Mouse (Mus musculus) embryonic facial prominence, embryonic 10.5 days (tissue): Measurements from ENCODE around the gene Casp12. TPM values are rescaled to one million over a fixed set of nuclear protein-coding genes. Genes with fewer than 3 reads are reported as not detected.

Experiments
- DNase-seq: peaks from one replicate; pipeline ENCODE4 v3.0.0-alpha.2; 2017; ENCODE audit warnings: low spot score
- H3K27ac ChIP-seq: fragments of 300-500 bp; sonication (generic); replicated peaks from 2 replicates; pipeline ENCODE4 v1.5.1; 2016; ENCODE audit warnings: mild to moderate bottlenecking
- H3K27me3 ChIP-seq: fragments of 300-500 bp; sonication (generic); replicated peaks from 2 replicates; pipeline ENCODE4 v1.6.1; 2016; ENCODE audit warnings: low read depth, mild to moderate bottlenecking; ENCODE audit not compliant: poor library complexity, severe bottlenecking
- H3K36me3 ChIP-seq: fragments of 300-500 bp; sonication (generic); replicated peaks from 2 replicates; pipeline ENCODE4 v1.6.1; 2016; ENCODE audit warnings: mild to moderate bottlenecking, moderate library complexity
- H3K4me1 ChIP-seq: fragments of 300-500 bp; sonication (generic); 2 replicates; pipeline ENCODE4 v1.6.1; 2016
- H3K4me3 ChIP-seq: fragments of 300-500 bp; sonication (generic); 2 replicates; pipeline ENCODE4 v1.5.1; 2016; ENCODE audit warnings: mild to moderate bottlenecking, moderate library complexity
- H3K9me3 ChIP-seq: fragments of 300-500 bp; sonication (generic); 2 replicates; pipeline ENCODE4 v1.6.1; 2016; ENCODE audit warnings: mild to moderate bottlenecking
- WGBS: fragments of 180-500 bp; shearing (Covaris S2); methylation state at CpG from one replicate; pipeline ENCODE4 v1.1.7; 2016; 5-methylcytosine and 5-hydroxymethylcytosine counted together
- polyA plus RNA-seq: library from polyadenylated mRNA; unstranded; fragments of >200 nt; fragmentation: Nextera tagmentation; extraction: Ambion mirVana; gene quantifications from 2 replicates; pipeline ENCODE4 v1.2.1, GENCODE M21; 2016

The Casp12 gene
- polyA plus RNA-seq = not detected in 2 replicates

DNA sequence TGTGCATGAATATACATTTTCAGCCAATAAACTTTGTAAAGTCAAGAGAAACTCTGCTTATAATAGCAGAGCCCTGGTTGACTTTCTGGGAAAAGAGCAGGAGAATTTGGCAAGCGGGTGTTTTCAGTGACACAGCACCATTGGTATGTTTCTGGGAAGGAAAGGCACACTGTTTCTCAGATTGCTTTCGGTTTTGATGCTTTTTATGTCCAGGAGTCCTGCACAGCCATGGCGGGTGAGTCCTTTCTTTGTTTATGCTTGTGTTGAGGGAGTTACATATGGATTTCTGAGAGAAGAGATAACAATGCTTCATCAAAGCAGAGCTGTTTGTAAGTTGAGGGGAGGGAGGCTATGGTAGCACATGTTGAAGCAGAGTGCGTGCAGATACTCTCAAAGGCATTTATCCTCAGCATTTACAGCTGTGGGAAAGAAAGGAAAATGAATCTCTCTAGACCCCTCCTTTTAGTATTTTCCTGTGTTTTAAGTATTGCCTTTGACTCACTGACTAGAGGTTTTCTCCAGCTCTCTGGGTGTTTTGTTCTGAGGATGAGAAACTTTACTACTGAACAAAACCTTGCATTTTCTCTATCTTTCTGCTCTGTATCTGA, at the start of gene Casp12:
Gene Casp12, plus strand, starts transcription at position 140 of the 608 bp plus-strand sequence.
- H3K4me3 ChIP-seq = no peak within 1 kb of the TSS
- no peaks in the 10 kb centered on the region for H3K36me3 ChIP-seq
- H3K27me3 ChIP-seq = no peaks in the 10 kb centered on the region
- DNase-seq = no peak
- H3K27ac ChIP-seq = no peak within 1 kb of the TSS
- no peaks in the 10 kb centered on the region for H3K4me1 ChIP-seq
- 73% methylated on average over 4 of the region's 4 CpGs for whole genome bisulfite sequencing
- no peaks in the 10 kb centered on the region for H3K9me3 ChIP-seq

DNA sequence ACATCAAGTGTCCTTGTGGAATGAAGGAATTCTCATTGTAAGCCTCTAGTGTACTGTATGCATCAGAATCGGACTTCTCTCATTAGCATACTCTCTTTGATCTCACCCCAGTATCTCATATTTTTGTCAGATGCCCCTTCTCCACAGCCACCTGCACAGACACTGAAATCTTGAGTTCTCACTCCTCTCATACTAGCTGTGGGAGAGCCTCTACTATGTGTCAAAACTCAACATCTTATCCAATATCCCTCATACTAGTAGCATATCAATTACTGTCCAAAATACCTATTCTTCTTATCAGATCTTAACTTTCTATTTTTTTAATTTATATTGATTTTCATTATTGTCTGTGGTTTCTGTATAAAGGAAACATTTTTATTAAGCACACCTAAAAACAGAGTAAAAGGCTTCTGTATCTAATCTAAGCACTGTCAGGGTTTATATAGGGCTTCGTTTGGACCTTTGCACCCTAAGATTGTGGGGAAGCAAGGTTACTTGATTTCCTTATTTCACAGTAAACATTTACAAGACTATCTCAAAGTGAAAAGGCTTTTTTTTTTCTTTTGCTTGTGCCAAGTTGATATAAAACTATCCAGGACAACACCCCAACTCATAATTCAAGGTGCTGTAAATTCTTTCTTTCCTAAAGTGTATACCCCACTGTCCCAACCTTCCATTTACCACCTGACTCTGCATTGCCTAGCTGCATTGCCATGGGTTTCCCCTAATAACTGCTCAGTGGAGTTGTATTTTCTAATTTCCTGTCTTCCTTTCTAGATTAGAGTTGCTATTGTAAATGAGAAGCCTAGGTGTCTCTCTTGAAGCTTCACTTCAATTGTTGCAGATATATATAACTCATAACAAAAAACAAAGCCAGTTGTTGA, 48.6 kb upstream of the Casp12 start:
- H3K36me3 ChIP-seq = no peaks in the 10 kb centered on the region
- no peaks in the 10 kb centered on the region for H3K9me3 ChIP-seq
- H3K27ac ChIP-seq = no peak overlapping the region
- no peaks in the 10 kb centered on the region for H3K4me1 ChIP-seq
- DNase-seq = no peak
- no peak overlapping the region for H3K4me3 ChIP-seq
- H3K27me3 ChIP-seq = no peaks in the 10 kb centered on the region
- WGBS = 83% methylated on average over 2 of the region's 2 CpGs

- H3K36me3 ChIP-seq = no peaks in the 10 kb centered on the region
- H3K4me1 ChIP-seq = no peaks in the 10 kb centered on the region
- no peak for DNase-seq
- WGBS = 76% methylated on average over 11 of the region's 11 CpGs
- H3K27ac ChIP-seq = no peak within 1 kb of the TSS
- no peaks in the 10 kb centered on the region for H3K27me3 ChIP-seq
- no peak within 1 kb of the TSS for H3K4me3 ChIP-seq
- no peaks in the 10 kb centered on the region for H3K9me3 ChIP-seq
Observed at GRCm38 (mm10) chr9:5298329-5299131, 46.7 kb upstream of the Casp12 start, which contains the start of gene Casp1. Casp1 (plus strand) TSS chr9:5298517.

GRCm38 (mm10) chr9:5299132-5299381, 46.2 kb upstream of the Casp12 start:
- DNase-seq = no peak
- 80% methylated on average over 2 of the region's 2 CpGs for WGBS
- H3K4me1 ChIP-seq = no peaks in the 10 kb centered on the region

GRCm38 (mm10) chr9:5308561-5308960, 36.7 kb upstream of the Casp12 start, which contains the start of gene Casp4:
Casp4 (plus strand) TSS chr9:5308828.
- H3K4me3 ChIP-seq = no peak within 1 kb of the TSS
- H3K36me3 ChIP-seq = no peaks in the 10 kb centered on the region
- H3K27ac ChIP-seq = no peak within 1 kb of the TSS
- DNase-seq = no peak
- WGBS = 78% methylated on average over 5 of the region's 5 CpGs
- H3K27me3 ChIP-seq = no peaks in the 10 kb centered on the region
- H3K4me1 ChIP-seq = no peaks in the 10 kb centered on the region
- no peaks in the 10 kb centered on the region for H3K9me3 ChIP-seq

More at GRCm38 (mm10) chr9:5299132-5299381, 46.2 kb upstream of the Casp12 start:
- no peaks in the 10 kb centered on the region for H3K9me3 ChIP-seq
- no peak overlapping the region for H3K27ac ChIP-seq
- H3K4me3 ChIP-seq = no peak overlapping the region
- H3K36me3 ChIP-seq = no peaks in the 10 kb centered on the region
- H3K27me3 ChIP-seq = no peaks in the 10 kb centered on the region

DNA sequence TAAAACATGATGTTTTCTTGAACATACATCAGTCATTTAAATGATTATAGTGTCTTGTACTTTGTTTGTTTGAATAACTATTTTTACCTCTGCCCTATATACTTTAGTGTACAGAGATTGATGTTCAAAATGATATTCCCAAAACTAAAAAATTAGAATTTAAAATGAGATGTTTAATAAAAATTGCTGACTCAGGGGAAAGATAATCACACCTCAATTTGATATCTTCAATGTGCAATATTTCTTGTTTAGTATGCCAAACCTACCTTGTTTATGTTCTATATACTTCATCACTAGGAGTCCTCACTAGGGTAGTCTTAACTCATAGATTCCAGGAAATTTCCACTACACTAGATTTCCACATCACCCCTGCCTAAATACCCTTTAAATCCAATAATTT, 35.1 kb upstream of the Casp12 start:
- Histone ChIP-seq H3K27ac (no peak overlapping the region), H3K4me1 (no peaks in the 10 kb centered on the region), H3K4me3 (no peak overlapping the region), H3K9me3 (no peaks in the 10 kb centered on the region), H3K36me3 (no peaks in the 10 kb centered on the region), H3K27me3 (no peaks in the 10 kb centered on the region)
- no peak for DNase-seq

DNA sequence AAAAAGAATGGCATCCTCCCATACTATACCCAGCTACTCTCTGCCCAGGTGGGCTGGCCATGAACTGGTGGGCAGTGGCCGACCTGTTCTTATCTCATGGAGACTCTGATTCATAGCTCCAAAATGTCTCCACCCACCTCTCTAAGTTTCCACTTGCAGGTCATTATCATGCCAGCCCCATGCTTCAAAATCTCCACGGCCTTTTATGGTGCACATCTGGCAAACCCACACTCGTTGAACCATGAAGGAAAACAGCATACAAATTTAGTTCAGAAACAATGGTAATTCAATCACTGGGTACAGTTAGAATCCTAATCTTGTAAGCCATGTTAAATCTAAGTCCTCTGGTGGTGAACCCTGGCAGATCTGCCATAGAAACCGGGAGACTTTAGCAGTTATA, 33.8 kb upstream of the Casp12 start:
- Histone ChIP-seq H3K4me3 (no peak overlapping the region), H3K9me3 (no peaks in the 10 kb centered on the region), H3K27me3 (no peaks in the 10 kb centered on the region), H3K27ac (no peak overlapping the region), H3K36me3 (no peaks in the 10 kb centered on the region), H3K4me1 (no peaks in the 10 kb centered on the region)
- DNase-seq = no peak
- 82% methylated on average over 4 of the region's 4 CpGs for WGBS

DNA sequence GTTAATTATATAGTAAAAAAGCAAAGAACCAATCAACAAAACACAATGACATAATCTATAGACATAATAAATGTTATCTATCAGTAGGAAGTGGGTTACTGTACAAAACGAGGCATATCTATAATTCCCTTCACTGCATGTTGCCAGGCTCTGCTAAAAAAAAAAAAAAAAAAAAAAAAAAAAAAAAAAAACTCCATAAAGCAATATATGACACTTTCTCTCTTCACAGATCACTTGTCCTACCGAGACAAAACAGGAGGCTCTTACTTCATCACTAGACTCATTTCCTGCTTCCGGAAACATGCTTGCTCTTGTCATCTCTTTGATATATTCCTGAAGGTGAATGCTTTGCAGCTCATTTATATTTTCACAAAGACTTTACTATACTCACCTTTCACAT, 17.0 kb upstream of the Casp12 start:
- Histone ChIP-seq H3K27me3 (no peaks in the 10 kb centered on the region), H3K4me3 (no peak overlapping the region), H3K9me3 (no peaks in the 10 kb centered on the region), H3K4me1 (no peaks in the 10 kb centered on the region), H3K36me3 (no peaks in the 10 kb centered on the region), H3K27ac (no peak overlapping the region)
- no peak for DNase-seq
- WGBS = 85% methylated on average over 3 of the region's 3 CpGs

- no peaks in the 10 kb centered on the region for H3K9me3 ChIP-seq
- no peak for DNase-seq
- no peaks in the 10 kb centered on the region for H3K27me3 ChIP-seq
- no peaks in the 10 kb centered on the region for H3K36me3 ChIP-seq
- no peaks in the 10 kb centered on the region for H3K4me1 ChIP-seq
- no peak overlapping the region for H3K4me3 ChIP-seq
- H3K27ac ChIP-seq = no peak overlapping the region
Observed at GRCm38 (mm10) chr9:5332441-5332840, 12.8 kb upstream of the Casp12 start.

DNA sequence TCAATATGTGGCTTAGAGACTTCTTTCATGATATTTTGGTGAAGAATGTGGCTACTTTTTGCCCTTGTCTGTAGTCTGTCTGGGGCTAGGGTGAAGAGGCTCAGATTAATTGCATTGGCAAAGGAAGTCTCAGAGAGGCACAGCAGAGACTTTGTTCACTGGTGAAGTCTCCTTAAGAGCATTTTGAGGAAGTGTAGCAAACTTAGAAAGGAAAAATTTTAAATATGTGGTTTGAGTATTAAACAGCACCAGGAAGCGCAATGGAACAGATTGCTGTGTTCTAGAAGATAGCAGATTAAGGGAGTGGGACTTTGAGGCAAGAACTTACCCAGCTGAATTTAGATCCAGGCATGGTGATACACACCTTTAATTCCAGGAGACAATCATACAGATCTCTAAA, 11.8 kb upstream of the Casp12 start:
- Histone ChIP-seq H3K36me3 (no peaks in the 10 kb centered on the region), H3K27ac (no peak overlapping the region), H3K9me3 (no peaks in the 10 kb centered on the region), H3K4me3 (no peak overlapping the region), H3K4me1 (no peaks in the 10 kb centered on the region), H3K27me3 (no peaks in the 10 kb centered on the region)
- 91% methylated on average over 1 of the region's 1 CpGs for WGBS
- DNase-seq = no peak

DNA sequence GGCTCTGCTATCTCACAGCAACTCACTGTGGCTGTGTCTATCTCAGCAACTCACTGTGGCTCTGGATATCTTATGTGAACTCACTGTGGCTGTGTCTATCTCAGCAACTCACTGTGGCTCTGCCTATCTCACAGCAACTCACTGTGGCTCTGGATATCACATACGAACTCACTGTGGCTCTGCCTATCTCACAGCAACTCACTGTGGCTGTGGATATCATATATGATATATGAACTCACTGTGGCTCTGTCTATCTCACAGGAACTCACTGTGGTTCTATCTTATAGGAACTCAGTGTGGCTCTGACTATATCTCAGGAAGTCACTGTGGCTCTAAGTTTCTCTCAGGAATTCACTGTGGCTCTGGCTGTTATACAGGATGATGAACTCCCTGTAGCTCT, 2.1 kb upstream of the Casp12 start:
- Histone ChIP-seq H3K9me3 (no peaks in the 10 kb centered on the region), H3K27me3 (no peaks in the 10 kb centered on the region), H3K36me3 (no peaks in the 10 kb centered on the region), H3K4me3 (no peak overlapping the region), H3K27ac (no peak overlapping the region), H3K4me1 (no peaks in the 10 kb centered on the region)
- 80% methylated on average over 1 of the region's 1 CpGs for WGBS
- DNase-seq = no peak

DNA sequence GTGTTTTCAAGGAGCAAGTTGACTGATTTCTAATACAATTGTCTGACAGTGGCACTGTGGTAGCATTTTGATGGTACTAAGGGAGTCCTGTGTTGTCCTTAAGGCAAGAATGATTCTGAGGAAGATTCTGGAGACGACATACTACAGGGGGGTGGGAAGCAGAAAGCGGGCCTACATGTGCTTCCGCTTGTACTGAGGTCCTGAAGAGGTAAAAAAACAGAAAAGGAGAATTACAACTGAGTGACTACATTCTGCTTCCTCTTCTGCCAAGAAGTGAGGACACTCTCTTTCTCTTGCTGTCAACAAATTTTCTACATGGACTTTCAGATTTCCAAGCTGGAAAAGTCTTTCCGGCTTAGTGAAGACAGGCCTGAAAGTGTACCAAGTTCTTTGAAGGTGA, 1.1 kb upstream of the Casp12 start:
- DNase-seq = no peak
- Histone ChIP-seq H3K4me1 (no peaks in the 10 kb centered on the region), H3K36me3 (no peaks in the 10 kb centered on the region), H3K27ac (no peak overlapping the region), H3K27me3 (no peaks in the 10 kb centered on the region), H3K9me3 (no peaks in the 10 kb centered on the region), H3K4me3 (no peak overlapping the region)
- WGBS = 92% methylated on average over 4 of the region's 4 CpGs

DNA sequence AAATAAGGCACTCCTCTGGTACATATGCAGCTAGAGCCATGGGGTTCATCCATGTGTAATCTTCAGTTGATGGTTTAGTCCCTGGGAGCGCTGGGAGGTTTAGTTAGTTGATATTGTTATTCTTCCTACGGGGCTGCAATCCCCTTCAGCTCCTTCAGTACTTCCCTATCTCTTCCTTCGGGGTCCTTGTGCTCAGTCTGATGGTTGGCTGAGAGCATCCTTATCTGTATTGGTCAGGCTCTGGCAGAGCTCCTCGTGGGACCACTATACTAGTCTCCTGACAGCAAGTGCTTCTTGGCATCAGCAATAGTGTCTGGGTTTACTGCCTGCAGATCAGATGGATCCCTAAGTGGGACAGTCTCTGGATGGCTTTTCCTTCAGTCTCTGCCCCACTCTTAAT, 2.2 kb downstream of the Casp12 start:
- H3K36me3 ChIP-seq = no peaks in the 10 kb centered on the region
- no peak overlapping the region for H3K27ac ChIP-seq
- WGBS = 81% methylated on average over 4 of the region's 4 CpGs
- no peaks in the 10 kb centered on the region for H3K27me3 ChIP-seq
- no peaks in the 10 kb centered on the region for H3K4me1 ChIP-seq
- H3K4me3 ChIP-seq = no peak overlapping the region
- DNase-seq = no peak
- H3K9me3 ChIP-seq = no peaks in the 10 kb centered on the region
